Mouse (Mus musculus) midbrain, embryonic 10.5 days (tissue): Measurements from ENCODE around the gene Utp20. TPM values are rescaled to one million over a fixed set of nuclear protein-coding genes. Genes with fewer than 3 reads are reported as not detected.

Experiments
- DNase-seq: peaks from one replicate; pipeline ENCODE4 v3.0.0-alpha.2; 2017; ENCODE audit warnings: low spot score
- H3K27ac ChIP-seq: fragments of 300-500 bp; sonication (generic); replicated peaks from 2 replicates; pipeline ENCODE4 v1.5.1; 2016; ENCODE audit warnings: mild to moderate bottlenecking
- H3K27me3 ChIP-seq: fragments of 300-500 bp; sonication (generic); 2 replicates; pipeline ENCODE4 v1.6.1; 2016; ENCODE audit warnings: low read depth, mild to moderate bottlenecking; ENCODE audit not compliant: poor library complexity, severe bottlenecking
- H3K36me3 ChIP-seq: fragments of 300-500 bp; sonication (generic); 2 replicates; pipeline ENCODE4 v1.6.1; 2016; ENCODE audit warnings: mild to moderate bottlenecking, moderate library complexity
- H3K4me1 ChIP-seq: fragments of 300-500 bp; sonication (generic); 2 replicates; pipeline ENCODE4 v1.6.1; 2016
- H3K4me3 ChIP-seq: fragments of 300-500 bp; sonication (generic); 2 replicates; pipeline ENCODE4 v1.5.1; 2016; ENCODE audit warnings: mild to moderate bottlenecking, moderate library complexity
- H3K9me3 ChIP-seq: fragments of 300-500 bp; sonication (generic); replicated peaks from 2 replicates; pipeline ENCODE4 v1.6.1; 2016; ENCODE audit warnings: mild to moderate bottlenecking
- WGBS: fragments of 180-500 bp; shearing (Covaris S2); methylation state at CpG from one replicate; pipeline ENCODE4 v1.1.7; 2016; 5-methylcytosine and 5-hydroxymethylcytosine counted together
- polyA plus RNA-seq: library from polyadenylated mRNA; unstranded; fragments of >200 nt; fragmentation: Nextera tagmentation; extraction: Ambion mirVana; gene quantifications from 2 replicates; pipeline ENCODE4 v1.2.1, GENCODE M21; 2016

Gene Utp20
- polyA plus RNA-seq, 1 experiment from 2014 or later, result 20.9 TPM

DNA sequence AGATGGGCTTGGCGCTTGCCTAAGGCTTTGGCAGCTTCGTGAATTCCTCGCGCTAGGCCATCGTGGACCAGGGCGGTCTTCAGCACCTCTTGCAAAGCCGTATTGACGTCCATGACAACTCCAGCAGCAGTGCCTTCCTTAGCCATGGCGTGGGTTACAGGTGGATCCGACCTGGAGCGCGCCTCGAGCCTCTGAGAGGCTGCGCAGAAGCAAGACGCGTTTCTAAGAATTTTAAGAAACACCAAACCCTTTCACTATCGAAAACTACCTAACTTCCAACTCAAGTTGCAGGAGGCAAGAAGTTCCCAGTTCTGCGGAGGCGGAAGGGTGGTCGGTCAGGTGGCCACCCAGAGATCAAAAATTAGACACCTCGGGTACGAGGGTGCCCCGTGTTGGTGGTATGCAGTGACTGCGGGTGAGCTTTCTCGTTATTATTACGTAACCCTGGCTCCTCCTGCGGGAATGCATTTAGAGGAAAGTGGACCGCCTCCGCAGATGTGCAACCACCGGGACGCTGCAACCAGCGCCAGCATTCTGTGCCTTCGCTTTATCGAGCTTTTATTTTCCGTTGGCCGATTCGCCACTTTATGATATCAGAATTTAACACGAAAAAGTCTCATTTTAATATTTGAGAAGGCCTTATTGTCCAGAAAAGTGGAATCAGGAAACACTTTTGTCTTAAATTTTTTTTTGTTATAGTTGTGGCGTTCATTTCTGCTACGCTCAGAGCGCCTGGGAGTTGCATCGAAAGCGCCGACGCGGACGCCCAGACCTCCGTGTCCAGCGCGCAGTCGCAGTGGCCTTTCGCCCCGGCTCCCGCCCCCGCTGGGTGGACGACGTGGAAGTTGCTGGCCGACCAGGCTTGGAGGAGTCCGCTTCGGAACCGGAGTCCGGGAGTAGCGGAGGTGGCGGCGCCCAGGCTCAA is 95.8 kb downstream of the Utp20 start, which contains the start of gene Arl1:
TSS of gene Arl1 (plus strand) at position 288 of the 925 bp plus-strand sequence.
- H3K4me3 ChIP-seq, result peak within 1 kb of the TSS; percentile 92
- H3K27me3 ChIP-seq, result no peaks in the 10 kb centered on the region
- H3K4me1 ChIP-seq, result peaks cover 19% of the 10 kb centered on the region
- peaks cover 8% of the 10 kb centered on the region; the same call in 1 of the 2 replicates for H3K36me3 ChIP-seq
- H3K9me3 ChIP-seq, result no peaks in the 10 kb centered on the region
- H3K27ac ChIP-seq, result peak within 1 kb of the TSS; percentile 90
- under 1% methylated on average over 65 of the region's 65 CpGs for WGBS
- peak; percentile 90 for DNase-seq

GRCm38 (mm10) chr10:88728166-88728565 is 98.4 kb downstream of the Utp20 start:
- H3K27me3 ChIP-seq, result no peaks in the 10 kb centered on the region
- no peak overlapping the region for H3K4me3 ChIP-seq
- no peaks in the 10 kb centered on the region for H3K36me3 ChIP-seq
- WGBS, result 74% methylated on average over 8 of the region's 8 CpGs
- no peaks in the 10 kb centered on the region for H3K9me3 ChIP-seq
- DNase-seq, result no peak
- no peak overlapping the region for H3K27ac ChIP-seq
- peaks cover 19% of the 10 kb centered on the region for H3K4me1 ChIP-seq

GRCm38 (mm10) chr10:88727128-88727527 is 99.5 kb downstream of the Utp20 start:
- DNase-seq, result peak; percentile 30
- Histone ChIP-seq H3K4me1 (peaks cover 11% of the 10 kb centered on the region), H3K4me3 (no peak overlapping the region), H3K27me3 (no peaks in the 10 kb centered on the region), H3K9me3 (no peaks in the 10 kb centered on the region), H3K27ac (no peak overlapping the region), H3K36me3 (no peaks in the 10 kb centered on the region)
- WGBS, result 35% methylated on average over 1 of the region's 1 CpGs

DNA sequence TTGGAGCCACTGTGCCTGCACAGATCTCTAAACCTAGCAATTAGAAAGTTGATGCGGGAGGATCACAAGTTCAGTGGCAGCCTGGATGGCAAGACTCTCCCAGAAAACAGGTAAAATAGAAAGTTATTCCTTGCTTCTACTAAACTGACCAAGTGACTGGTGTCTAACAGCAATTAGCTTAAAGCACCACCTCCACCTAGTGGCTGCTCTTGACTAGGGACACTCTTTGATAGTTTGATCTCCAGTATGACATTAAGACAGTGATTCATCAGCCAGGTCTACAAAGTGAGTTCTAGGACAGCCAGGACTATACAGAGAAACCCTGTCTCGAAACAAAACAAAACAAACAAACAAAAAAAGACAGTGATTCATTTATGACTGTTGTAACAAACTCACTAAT is 101.3 kb downstream of the Utp20 start:
- Histone ChIP-seq H3K36me3 (no peaks in the 10 kb centered on the region), H3K4me1 (peaks cover 3% of the 10 kb centered on the region), H3K9me3 (no peaks in the 10 kb centered on the region), H3K27me3 (no peaks in the 10 kb centered on the region), H3K27ac (no peak overlapping the region), H3K4me3 (no peak overlapping the region)
- no peak for DNase-seq
- 64% methylated on average over 2 of the region's 2 CpGs for WGBS

- H3K9me3 ChIP-seq, result no peaks in the 10 kb centered on the region
- DNase-seq, result no peak
- no peak overlapping the region for H3K4me3 ChIP-seq
- H3K4me1 ChIP-seq, result no peaks in the 10 kb centered on the region
- no peaks in the 10 kb centered on the region for H3K27me3 ChIP-seq
- no peaks in the 10 kb centered on the region for H3K36me3 ChIP-seq
- WGBS, result 87% methylated on average over 1 of the region's 1 CpGs
- H3K27ac ChIP-seq, result no peak overlapping the region
These were observed 107.0 kb downstream of the Utp20 start for GRCm38 (mm10) chr10:88719618-88720017.

GRCm38 (mm10) chr10:88717756-88718025 is 108.9 kb downstream of the Utp20 start:
- H3K4me1 ChIP-seq, result no peaks in the 10 kb centered on the region
- DNase-seq, result no peak
- no peak overlapping the region for H3K4me3 ChIP-seq
- no peaks in the 10 kb centered on the region for H3K36me3 ChIP-seq
- 48% methylated on average over 2 of the region's 2 CpGs for WGBS
- H3K27ac ChIP-seq, result no peak overlapping the region
- H3K27me3 ChIP-seq, result no peaks in the 10 kb centered on the region
- H3K9me3 ChIP-seq, result no peaks in the 10 kb centered on the region

- no peak for DNase-seq
- no peaks in the 10 kb centered on the region for H3K4me1 ChIP-seq
- no peaks in the 10 kb centered on the region for H3K27me3 ChIP-seq
- no peak overlapping the region for H3K27ac ChIP-seq
- WGBS, result 54% methylated on average over 13 of the region's 13 CpGs
- no peak overlapping the region for H3K4me3 ChIP-seq
- H3K36me3 ChIP-seq, result no peaks in the 10 kb centered on the region
- no peaks in the 10 kb centered on the region for H3K9me3 ChIP-seq
These were observed 109.4 kb downstream of the Utp20 start for GRCm38 (mm10) chr10:88716986-88717755.

GRCm38 (mm10) chr10:88715621-88716020 is 111.0 kb downstream of the Utp20 start:
- WGBS, result 88% methylated on average over 6 of the region's 6 CpGs
- Histone ChIP-seq H3K9me3 (no peaks in the 10 kb centered on the region), H3K27ac (no peak overlapping the region), H3K36me3 (no peaks in the 10 kb centered on the region), H3K4me3 (no peak overlapping the region), H3K27me3 (no peaks in the 10 kb centered on the region), H3K4me1 (no peaks in the 10 kb centered on the region)
- DNase-seq, result no peak

DNA sequence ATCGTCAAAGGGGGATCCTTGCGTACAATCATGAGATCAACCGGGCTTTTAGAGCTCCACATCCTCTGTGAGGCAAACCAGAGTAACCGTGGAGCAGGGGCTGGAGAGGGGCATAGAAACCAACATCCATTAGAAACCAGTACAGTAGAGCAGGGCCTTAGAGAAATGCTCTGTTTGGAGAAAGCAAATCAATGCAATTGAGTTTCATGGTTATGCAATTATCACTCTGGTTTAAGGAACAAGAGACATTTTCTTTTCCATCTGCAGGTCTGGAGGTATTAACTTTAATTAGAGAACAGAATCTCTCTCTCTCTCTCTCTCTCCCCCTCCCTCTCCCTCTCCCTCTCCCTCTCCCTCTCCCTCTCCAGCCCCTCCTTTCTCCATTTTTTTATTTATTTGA is 111.9 kb downstream of the Utp20 start:
- Histone ChIP-seq H3K4me1 (no peaks in the 10 kb centered on the region), H3K9me3 (no peaks in the 10 kb centered on the region), H3K4me3 (no peak overlapping the region), H3K27me3 (no peaks in the 10 kb centered on the region), H3K36me3 (no peaks in the 10 kb centered on the region), H3K27ac (no peak overlapping the region)
- no peak for DNase-seq
- WGBS, result 86% methylated on average over 4 of the region's 4 CpGs

- Histone ChIP-seq H3K4me3 (no peak overlapping the region), H3K36me3 (no peaks in the 10 kb centered on the region), H3K27ac (no peak overlapping the region), H3K4me1 (no peaks in the 10 kb centered on the region), H3K27me3 (no peaks in the 10 kb centered on the region), H3K9me3 (no peaks in the 10 kb centered on the region)
- 89% methylated on average over 6 of the region's 6 CpGs for WGBS
- DNase-seq, result no peak
These were observed 114.2 kb downstream of the Utp20 start for GRCm38 (mm10) chr10:88712359-88712758.

DNA sequence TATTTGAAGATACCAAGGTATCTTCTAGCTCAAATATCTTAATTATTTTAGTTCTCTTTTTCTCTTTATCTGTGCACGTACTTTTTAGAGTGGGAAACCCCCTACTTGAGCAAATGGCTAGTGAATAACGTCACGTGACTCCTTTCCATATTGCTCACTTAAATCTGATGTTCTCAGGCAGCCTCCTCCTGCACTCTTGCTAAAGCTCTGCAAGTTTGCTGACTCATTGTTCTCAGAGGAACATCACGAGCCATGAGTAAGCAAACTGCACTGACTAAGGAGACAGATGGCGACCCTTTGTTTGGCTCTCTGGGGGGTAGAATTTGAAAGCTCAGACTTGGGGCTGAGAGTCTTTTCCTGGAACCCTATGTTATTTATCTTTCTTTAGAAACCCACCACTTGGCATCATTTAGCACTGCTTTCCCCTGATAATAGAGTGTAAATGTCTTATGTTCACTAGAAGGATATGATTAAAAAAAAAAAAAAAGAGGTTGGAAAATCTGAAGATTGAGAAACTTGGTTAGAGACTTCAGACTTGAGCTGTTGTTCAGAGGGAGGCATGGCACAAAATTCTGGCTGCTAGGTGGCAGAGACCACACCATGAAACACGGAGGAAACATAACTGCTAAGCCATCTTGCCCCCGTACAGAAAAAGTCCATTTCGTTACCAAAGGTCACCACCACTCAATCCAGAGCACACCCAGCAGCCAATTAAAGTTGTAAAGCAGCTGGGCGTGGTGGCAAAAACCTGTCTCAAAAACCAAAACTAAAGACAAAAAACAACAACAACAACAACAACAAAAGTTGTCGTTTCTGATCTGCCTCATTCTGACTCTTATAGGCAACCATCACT is 117.7 kb downstream of the Utp20 start:
- H3K4me1 ChIP-seq, result no peaks in the 10 kb centered on the region
- WGBS, result 69% methylated on average over 10 of the region's 10 CpGs
- H3K9me3 ChIP-seq, result no peaks in the 10 kb centered on the region; the same call in 1 of the 2 replicates
- H3K27me3 ChIP-seq, result no peaks in the 10 kb centered on the region
- no peaks in the 10 kb centered on the region for H3K36me3 ChIP-seq
- no peak for DNase-seq
- no peak overlapping the region for H3K27ac ChIP-seq
- no peak overlapping the region for H3K4me3 ChIP-seq

GRCm38 (mm10) chr10:88700938-88701337 is 125.7 kb downstream of the Utp20 start:
- no peaks in the 10 kb centered on the region; the same call in 1 of the 2 replicates for H3K9me3 ChIP-seq
- H3K36me3 ChIP-seq, result no peaks in the 10 kb centered on the region
- DNase-seq, result no peak
- 72% methylated on average over 6 of the region's 6 CpGs for WGBS
- H3K27me3 ChIP-seq, result no peaks in the 10 kb centered on the region
- H3K4me1 ChIP-seq, result no peaks in the 10 kb centered on the region
- H3K4me3 ChIP-seq, result no peak overlapping the region
- H3K27ac ChIP-seq, result no peak overlapping the region
